In genomic region chr3:94693329-94693825, GRCm38 (mm10) we compare ENCODE assay signal across 11 mouse cellular contexts. TPM values are rescaled to one million over a fixed set of nuclear protein-coding genes. Genes with fewer than 3 reads are reported as not detected.
DNase-seq lines count a peak whose midpoint lies in the region; ATAC-seq lines count a peak whose summit lies in the region.
"Had no signal": no experiment of that assay in that cellular context is flagged by ENCODE, and none has a peak within 500 bp of the region (broad histone marks: within the 10 kb centered on the region; RNA-seq: fewer than 3 reads in every experiment).

Gene Selenbp2 (plus strand): TSS chr3:94693556.

- no peak within 1 kb of the TSS for H3K27ac ChIP-seq in intestine, embryonic 14.5 days (ENCODE audit: low read depth)
- no peak within 1 kb of the TSS for H3K27ac ChIP-seq in forebrain, embryonic 13.5 days
- H3K27ac ChIP-seq: hindbrain, embryonic 13.5 days; left cerebral cortex, adult 2 months; midbrain, embryonic 10.5 days had no signal

- no peak within 1 kb of the TSS for H3K4me3 ChIP-seq in intestine, embryonic 14.5 days (ENCODE audit: low read depth, low read length)
- H3K4me3 ChIP-seq in forebrain, embryonic 13.5 days = no peak within 1 kb of the TSS
- H3K4me3 ChIP-seq: hindbrain, embryonic 13.5 days; left cerebral cortex, adult 2 months; midbrain, embryonic 10.5 days had no signal

- no peaks in the 10 kb centered on the region for H3K36me3 ChIP-seq in intestine, embryonic 14.5 days (ENCODE audit: control insufficient read depth, insufficient read depth, low read length)
- no peaks in the 10 kb centered on the region for H3K36me3 ChIP-seq in forebrain, embryonic 13.5 days (ENCODE audit: poor library complexity, severe bottlenecking)
- H3K36me3 ChIP-seq: hindbrain, embryonic 13.5 days; midbrain, embryonic 10.5 days had no signal

- WGBS in intestine, embryonic 14.5 days = 24% methylated on average over 5 of the region's 5 CpGs
- whole genome bisulfite sequencing in forebrain, embryonic 13.5 days = 79% methylated on average over 5 of the region's 5 CpGs

- no peaks in the 10 kb centered on the region for H3K9me3 ChIP-seq in intestine, embryonic 14.5 days (ENCODE audit: control insufficient read depth, low read length)
- no peaks in the 10 kb centered on the region for H3K9me3 ChIP-seq in forebrain, embryonic 13.5 days (replicated peaks)
- H3K9me3 ChIP-seq: hindbrain, embryonic 13.5 days; midbrain, embryonic 10.5 days had no signal

- ATAC-seq in intestine, embryonic 14.5 days (replicated peaks; ENCODE audit: low FRiP score, low TSS enrichment, low read depth) = peak; percentile 58; the same call in 1 of the 2 replicates
- ATAC-seq in forebrain, embryonic 13.5 days = no peak

- no peak for DNase-seq in heart, adult 8-10 months (ENCODE audit: low spot score)
- DNase-seq in heart, adult 9 months (ENCODE audit: low spot score in 2 of 2) = no peak
- peak; percentile 63 for DNase-seq in intestine, embryonic 14.5 days (ENCODE audit: low spot score)
- peak; percentile 56 to 71 for DNase-seq in kidney, postnatal 25 days
- peak; percentile 56 to 69 for DNase-seq in lung, postnatal 4 days
- DNase-seq in thymus, postnatal 36 days = no peak
- no peak for DNase-seq in left cerebral cortex, adult 8-10 months (ENCODE audit: low spot score in 2 of 2)

- no peak within 1 kb of the TSS for H3K9ac ChIP-seq in intestine, embryonic 14.5 days (ENCODE audit: low read length)
- H3K9ac ChIP-seq in forebrain, embryonic 13.5 days = no peak within 1 kb of the TSS
- H3K9ac ChIP-seq: hindbrain, embryonic 13.5 days had no signal

- H3K4me2 ChIP-seq in intestine, embryonic 14.5 days (ENCODE audit: low read length) = no peak within 1 kb of the TSS
- H3K4me2 ChIP-seq in forebrain, embryonic 13.5 days = no peak within 1 kb of the TSS
- H3K4me2 ChIP-seq: hindbrain, embryonic 13.5 days had no signal

- no peaks in the 10 kb centered on the region for H3K27me3 ChIP-seq in intestine, embryonic 14.5 days (replicated peaks; ENCODE audit: control insufficient read depth, insufficient read depth, low read length)
- no peaks in the 10 kb centered on the region for H3K27me3 ChIP-seq in forebrain, embryonic 13.5 days
- H3K27me3 ChIP-seq: hindbrain, embryonic 13.5 days had no signal

- peaks cover 6% of the 10 kb centered on the region; the same call in 1 of the 2 replicates for H3K4me1 ChIP-seq in intestine, embryonic 14.5 days (replicated peaks; ENCODE audit: control insufficient read depth, insufficient read depth, low read length)
- no peaks in the 10 kb centered on the region for H3K4me1 ChIP-seq in forebrain, embryonic 13.5 days
- H3K4me1 ChIP-seq: hindbrain, embryonic 13.5 days had no signal

RNA-seq across cellular contexts. Expression of gene Selenbp2, which starts in this region (rescaled TPM):
- 10 to 100 TPM; 14.7 to 17.5 (median 15.4) TPM for total RNA-seq in heart, adult 8-10 months (2022)
- 2.0 and 2.5 TPM in 2 replicates for polyA plus RNA-seq in intestine, embryonic 14.5 days (2014; fragmentation: Nextera tagmentation; extraction: Ambion mirVana)
- polyA plus RNA-seq in forebrain, embryonic 13.5 days (2015; fragmentation: Nextera tagmentation; extraction: Ambion mirVana) = 0.52 TPM in 1 of 2 replicates, not detected in the other
- total RNA-seq in left cerebral cortex, adult 8-10 months (2022) = 1 to 10 TPM in 3 of 4 experiments, under 1 TPM in 1; 0.93 to 2.0 (median 1.4) TPM
- polyA plus RNA-seq: midbrain, embryonic 10.5 days had no signal

Comparison
In these comparisons a context has a peak if more than half of its experiments do, and no peak if none do; other contexts are left out.
1. RNA of gene Selenbp2 (total RNA-seq): 14.7 to 17.5 TPM in heart, adult 8-10 months; 0.93 to 2.0 TPM in left cerebral cortex, adult 8-10 months; every median in the first group is over 4 times any median in the second.
2. DNase-seq: peak in intestine, embryonic 14.5 days (single experiment), kidney, postnatal 25 days (2 of 2) and lung, postnatal 4 days (2 of 2); none in heart, adult 8-10 months (single experiment), heart, adult 9 months (0 of 2), thymus, postnatal 36 days (0 of 2) and left cerebral cortex, adult 8-10 months (0 of 2).